Mouse (Mus musculus) liver, embryonic 14.5 days (tissue): ENCODE measurements around the gene Lfng. TPM values are rescaled to one million over a fixed set of nuclear protein-coding genes. Genes with fewer than 3 reads are reported as not detected.
A peak's percentile ranks its signal among the peaks of the same experiment; 100 is the strongest.

Source experiments
- ATAC-seq: fragments of 200-750 bp; cut with Nextera tagmentation; 2 replicates; pipeline ENCODE4 v1.8.0; 2017; ENCODE audit warnings: moderate number of reproducible peaks, mild to moderate bottlenecking, moderate library complexity; ENCODE audit not compliant: insufficient read depth
- DNase-seq, 3 experiments: peaks; one replicate each; pipeline ENCODE4 v3.0.0-alpha.2; 2012 to 2013; ENCODE audit warnings: low read depth in 3 of 3, low spot score in 3 of 3
- H3K27ac ChIP-seq: fragments of 300-500 bp; sonication (generic); 2 replicates; pipeline ENCODE4 v1.5.1; 2014; ENCODE audit warnings: moderate library complexity, mild to moderate bottlenecking, control low read depth, inconsistent platforms
- H3K27me3 ChIP-seq: fragments of 300-500 bp; sonication (generic); 2 replicates; pipeline ENCODE4 v1.6.1; 2014; ENCODE audit warnings: mild to moderate bottlenecking, low read length, moderate library complexity; ENCODE audit not compliant: control insufficient read depth, insufficient read depth
- H3K36me3 ChIP-seq: fragments of 300-500 bp; sonication (generic); replicated peaks from 2 replicates; pipeline ENCODE4 v1.6.1; 2014; ENCODE audit warnings: low read depth; ENCODE audit not compliant: control insufficient read depth, insufficient read depth
- H3K4me1 ChIP-seq, 2 experiments: fragments of 200-500 bp in 1 of 2; fragments of 300-500 bp in 1 of 2; sonication (generic) in 1 of 2; replicated peaks; 2 replicates each; pipeline ENCODE4 v1.6.1; 2012 to 2014; ENCODE audit warnings: antibody characterized with exemption in 1 of 2, inconsistent platforms in 1 of 2, low read length in 1 of 2; ENCODE audit not compliant: control insufficient read depth in 2 of 2, insufficient read depth in 2 of 2
- H3K4me2 ChIP-seq: fragments of 300-500 bp; sonication (generic); 2 replicates; pipeline ENCODE4 v1.6.1; 2014; ENCODE audit warnings: low read depth, mild to moderate bottlenecking, control low read depth, moderate library complexity
- H3K4me3 ChIP-seq, 2 experiments: fragments of 200-500 bp in 1 of 2; fragments of 300-500 bp in 1 of 2; sonication (generic) in 1 of 2; 2 replicates each; pipeline ENCODE4 v1.5.1; 2012 to 2014; ENCODE audit warnings: low read depth in 2 of 2, low read length in 2 of 2, mild to moderate bottlenecking in 2 of 2, control low read depth in 1 of 2, inconsistent platforms in 1 of 2, moderate library complexity in 1 of 2; ENCODE audit not compliant: insufficient read depth in 1 of 2
- H3K9ac ChIP-seq: fragments of 300-500 bp; sonication (generic); replicated peaks from 2 replicates; pipeline ENCODE4 v1.6.1; 2014; ENCODE audit warnings: mild to moderate bottlenecking, control low read depth, moderate library complexity
- H3K9me3 ChIP-seq: fragments of 300-500 bp; sonication (generic); 2 replicates; pipeline ENCODE4 v1.6.1; 2016; ENCODE audit warnings: low read length, mixed read lengths; ENCODE audit not compliant: control insufficient read depth
- CTCF ChIP-seq: IDR thresholded peaks from 2 replicates; pipeline ENCODE4 v1.5.1; 2016; ENCODE audit warnings: antibody characterized with exemption, low read depth, control low read depth
- EP300 ChIP-seq: IDR thresholded peaks from 2 replicates; pipeline ENCODE4 v1.6.1; 2016; ENCODE audit warnings: antibody characterized with exemption, low read depth
- WGBS: fragments of 180-500 bp; shearing (Covaris S2); extraction: QIAGEN DNeasy Blood & Tissue Kit; methylation state at CpG from one replicate; pipeline ENCODE4 v1.1.7; 2014; ENCODE audit not compliant: insufficient replicate concordance; 5-methylcytosine and 5-hydroxymethylcytosine counted together
- polyA plus RNA-seq, 2 experiments: library from polyadenylated mRNA; depleted of rRNA in 1 of 2; stranded (reverse) in 1 of 2; unstranded in 1 of 2; fragments of >200 nt; fragmentation: Nextera tagmentation in 1 of 2; extraction: Ambion mirVana in 1 of 2; gene quantifications; 2 replicates each; pipeline versions ENCODE4 v1.2.1 to v1.2.3; 2012 to 2014

The Lfng gene
- polyA plus RNA-seq (2012; rRNA removed) (12.1 and 15.8 TPM in 2 replicates), polyA plus RNA-seq (2014; fragmentation: Nextera tagmentation; extraction: Ambion mirVana) (9.9 and 11.4 TPM in 2 replicates)

DNA sequence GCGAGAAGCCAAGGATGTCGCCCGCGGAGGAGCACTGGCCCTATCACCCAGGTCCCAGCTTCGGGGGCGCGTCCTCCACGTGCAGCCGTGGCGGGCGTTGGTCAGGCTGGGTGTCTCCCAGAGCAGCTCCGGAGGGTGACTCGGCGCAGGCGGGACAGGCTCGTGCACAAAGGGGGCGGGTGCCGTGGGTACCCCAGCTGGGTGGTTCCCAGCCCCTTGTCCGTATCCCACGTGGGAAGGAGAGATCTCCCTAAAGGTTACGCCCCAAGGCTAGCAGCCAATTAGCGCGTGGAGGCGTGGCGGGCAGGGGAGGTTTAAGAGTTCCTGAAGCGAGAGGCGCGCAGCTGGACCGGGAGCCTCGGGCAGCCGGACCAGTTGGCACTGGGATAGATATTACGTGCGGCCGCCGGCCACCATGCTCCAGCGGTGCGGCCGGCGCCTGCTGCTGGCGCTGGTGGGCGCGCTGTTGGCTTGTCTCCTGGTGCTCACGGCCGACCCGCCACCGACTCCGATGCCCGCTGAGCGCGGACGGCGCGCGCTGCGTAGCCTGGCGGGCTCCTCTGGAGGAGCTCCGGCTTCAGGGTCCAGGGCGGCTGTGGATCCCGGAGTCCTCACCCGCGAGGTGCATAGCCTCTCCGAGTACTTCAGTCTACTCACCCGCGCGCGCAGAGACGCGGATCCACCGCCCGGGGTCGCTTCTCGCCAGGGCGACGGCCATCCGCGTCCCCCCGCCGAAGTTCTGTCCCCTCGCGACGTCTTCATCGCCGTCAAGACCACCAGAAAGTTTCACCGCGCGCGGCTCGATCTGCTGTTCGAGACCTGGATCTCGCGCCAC, at the start of gene Lfng:
Gene Lfng, plus strand, starts transcription at position 320 of the 835 bp plus-strand sequence.
- TF ChIP-seq EP300 (0 out of 2 replicates have a peak, but pooled peaks have one; percentile 30), CTCF (peak; percentile 31)
- peaks cover 33% of the 10 kb centered on the region for H3K27me3 ChIP-seq
- no peaks in the 10 kb centered on the region for H3K9me3 ChIP-seq
- peak within 1 kb of the TSS; percentile 77 to 82 for H3K4me3 ChIP-seq
- H3K4me2 ChIP-seq, result peak within 1 kb of the TSS; percentile 83
- under 1% methylated on average over 87 of the region's 91 CpGs for WGBS
- peak within 1 kb of the TSS; percentile 84 for H3K9ac ChIP-seq
- H3K4me1 ChIP-seq, result peaks cover 24 to 31% of the 10 kb centered on the region in 2 experiments
- H3K36me3 ChIP-seq, result no peaks in the 10 kb centered on the region; the same call in 1 of the 2 replicates
- peak within 1 kb of the TSS; percentile 45 for H3K27ac ChIP-seq
- DNase-seq (peak; percentile 84 to 90 (median 86)), ATAC-seq (peak; percentile 90)

DNA sequence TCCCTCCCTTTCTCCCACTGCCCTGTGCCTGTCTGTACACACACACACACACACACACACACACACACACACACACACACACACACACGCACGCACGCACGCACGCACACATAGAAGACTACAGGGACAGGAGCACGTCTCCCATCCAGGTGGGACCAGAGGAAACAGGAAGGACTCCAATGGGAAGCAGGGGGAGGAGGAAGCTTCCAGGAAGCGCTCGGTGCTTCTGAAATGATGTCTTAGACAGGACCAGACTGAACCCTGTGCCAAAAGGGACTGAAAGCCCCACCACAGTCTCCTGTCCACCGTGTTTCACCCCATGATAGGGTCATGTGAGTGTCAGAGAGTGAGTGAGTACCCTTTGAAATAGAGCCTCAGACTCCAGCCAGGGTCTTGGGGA, 44.5 kb upstream of the Lfng start:
- ATAC-seq (no peak), DNase-seq (no peak)
- peaks cover 21 to 30% of the 10 kb centered on the region in 2 experiments for H3K4me1 ChIP-seq
- H3K4me2 ChIP-seq, result no peak overlapping the region
- WGBS, result 72% methylated on average over 9 of the region's 9 CpGs
- TF ChIP-seq CTCF, result no peak
- TF ChIP-seq EP300, result no peak
- no peaks in the 10 kb centered on the region for H3K9me3 ChIP-seq
- no peak overlapping the region for H3K27ac ChIP-seq
- no peak overlapping the region for H3K4me3 ChIP-seq
- no peaks in the 10 kb centered on the region for H3K36me3 ChIP-seq
- H3K27me3 ChIP-seq, result no peaks in the 10 kb centered on the region
- H3K9ac ChIP-seq, result no peak overlapping the region

DNA sequence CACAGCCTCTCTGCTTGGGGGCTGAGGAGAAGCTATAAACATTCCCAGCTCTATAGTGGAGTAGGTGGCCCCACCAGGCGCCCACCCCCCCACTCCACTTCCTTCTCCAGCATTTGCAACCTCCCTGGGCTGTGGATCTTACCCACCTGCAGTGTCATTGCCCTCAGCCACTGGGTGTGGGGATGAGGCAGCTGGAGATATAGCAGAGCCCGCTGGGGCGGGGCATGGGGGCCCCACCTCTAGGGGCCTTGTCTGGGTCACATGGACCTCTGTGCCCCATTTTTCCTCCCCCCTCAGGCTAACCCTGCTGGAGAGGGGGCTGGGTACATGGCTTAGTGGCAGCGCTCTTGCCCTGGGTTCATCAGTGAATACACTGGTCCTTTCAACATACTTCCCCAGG, 42.2 kb upstream of the Lfng start, which contains the start of gene Grifin:
Gene Grifin, minus strand, starts transcription at position 176 of the 400 bp plus-strand sequence.
- Histone ChIP-seq H3K4me2 (peak within 1 kb of the TSS; percentile 33), H3K36me3 (no peaks in the 10 kb centered on the region), H3K27me3 (no peaks in the 10 kb centered on the region), H3K4me3 (no peak within 1 kb of the TSS), H3K9ac (no peak within 1 kb of the TSS; the same call in 1 of the 2 replicates), H3K27ac (no peak within 1 kb of the TSS), H3K4me1 (peaks cover 21 to 39% of the 10 kb centered on the region in 2 experiments), H3K9me3 (no peaks in the 10 kb centered on the region)
- whole genome bisulfite sequencing, result 33% methylated on average over 4 of the region's 4 CpGs
- DNase-seq (peak; percentile 33 to 59 (median 36)), ATAC-seq (peak; percentile 88)
- TF ChIP-seq EP300 (no peak), CTCF (no peak)

DNA sequence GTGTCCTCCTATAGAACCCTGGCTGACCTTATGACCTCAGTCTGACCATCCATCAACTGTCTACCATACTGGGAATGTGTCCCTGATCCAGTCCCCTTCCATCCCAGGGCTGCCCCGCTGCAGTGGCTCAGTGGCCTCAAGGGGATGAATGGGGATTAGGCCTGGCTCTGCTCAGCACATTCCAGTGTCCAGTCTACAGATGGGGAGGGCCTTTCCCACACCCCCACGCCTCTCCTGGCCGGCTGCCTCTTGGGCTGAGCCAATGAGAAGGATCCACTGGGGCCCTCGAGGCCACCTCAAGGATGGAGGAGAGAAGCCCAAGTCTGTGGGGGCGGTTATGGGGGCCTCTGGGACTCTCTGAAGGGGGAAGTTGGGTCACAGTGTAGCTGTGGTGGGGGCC, 41.7 kb upstream of the Lfng start:
- WGBS, result 60% methylated on average over 5 of the region's 5 CpGs
- no peaks in the 10 kb centered on the region for H3K36me3 ChIP-seq
- TF ChIP-seq CTCF, result no peak
- no peak for TF ChIP-seq EP300
- no peaks in the 10 kb centered on the region for H3K27me3 ChIP-seq
- H3K4me3 ChIP-seq, result no peak overlapping the region
- H3K9ac ChIP-seq, result no peak overlapping the region
- ATAC-seq (no peak), DNase-seq (no peak)
- peaks cover 21 to 39% of the 10 kb centered on the region in 2 experiments for H3K4me1 ChIP-seq
- H3K9me3 ChIP-seq, result no peaks in the 10 kb centered on the region
- H3K27ac ChIP-seq, result no peak overlapping the region
- H3K4me2 ChIP-seq, result no peak overlapping the region

DNA sequence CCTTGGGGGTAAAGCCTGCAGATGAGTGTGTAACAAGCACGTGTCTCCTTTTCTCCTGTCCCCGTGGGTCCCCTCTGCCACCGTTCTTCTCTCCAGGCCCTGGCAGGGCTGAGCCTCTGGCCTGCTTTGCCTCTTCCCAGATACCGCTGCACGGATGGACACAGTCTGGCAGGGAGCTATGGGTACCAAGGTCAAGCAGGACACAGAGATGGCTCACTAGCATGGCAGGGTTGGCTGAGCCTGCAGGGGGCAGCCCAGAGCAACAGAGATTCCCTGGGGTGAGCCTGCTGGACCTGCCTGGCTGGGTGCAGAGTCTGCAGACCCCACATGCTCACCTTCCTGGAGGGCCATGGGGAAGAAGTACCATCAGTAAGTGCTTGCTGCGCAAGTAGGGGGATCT, 41.3 kb upstream of the Lfng start:
- 64% methylated on average over 6 of the region's 6 CpGs for WGBS
- no peak for ATAC-seq
- DNase-seq, result peak in 1 of 3 experiments; percentile 13

More for the DNA sequence above, 41.3 kb upstream of the Lfng start:
- H3K27ac ChIP-seq, result no peak overlapping the region
- TF ChIP-seq CTCF (peak; percentile 86), EP300 (no peak)
- H3K36me3 ChIP-seq, result no peaks in the 10 kb centered on the region
- H3K4me1 ChIP-seq, result peaks cover 21 to 39% of the 10 kb centered on the region in 2 experiments
- no peaks in the 10 kb centered on the region for H3K9me3 ChIP-seq
- H3K9ac ChIP-seq, result no peak overlapping the region
- no peak overlapping the region for H3K4me2 ChIP-seq
- H3K27me3 ChIP-seq, result no peaks in the 10 kb centered on the region
- H3K4me3 ChIP-seq, result no peak overlapping the region
